Mouse (Mus musculus): ENCODE measurements around the gene Nmnat3. TPM values are rescaled to one million over a fixed set of nuclear protein-coding genes. Genes with fewer than 3 reads are reported as not detected.

Gene Nmnat3
- polyA plus RNA-seq, 1 experiment from 2014 or later = 7.0 TPM

GRCm38 (mm10) chr9:98430528-98430927 lies 143.3 kb downstream of the Nmnat3 start:
- Histone ChIP-seq H3K9me3 (ENCODE audit: control insufficient read depth, low read length) (no peaks in the 10 kb centered on the region), H3K4me2 (ENCODE audit: low read depth, low read length) (peak overlapping the region; percentile 21; the same call in 1 of the 2 replicates), H3K4me1 (replicated peaks; ENCODE audit: control insufficient read depth, insufficient read depth, low read length) (peaks cover 56% of the 10 kb centered on the region), H3K27ac (ENCODE audit: low read length) (peak overlapping the region; percentile 83), H3K9ac (ENCODE audit: low read length) (no peak overlapping the region), H3K4me3 (ENCODE audit: low read length) (no peak overlapping the region), H3K27me3 (ENCODE audit: control insufficient read depth, insufficient read depth, low read depth, low read length) (no peaks in the 10 kb centered on the region), H3K36me3 (ENCODE audit: control insufficient read depth, insufficient read depth, low read length) (no peaks in the 10 kb centered on the region)
- 18% methylated on average over 3 of the region's 3 CpGs for WGBS
- ATAC-seq (ENCODE audit: low read depth) = no peak

- Histone ChIP-seq H3K27ac (ENCODE audit: low read length) (no peak overlapping the region), H3K4me2 (ENCODE audit: low read depth, low read length) (no peak overlapping the region), H3K9me3 (ENCODE audit: control insufficient read depth, low read length) (no peaks in the 10 kb centered on the region), H3K27me3 (ENCODE audit: control insufficient read depth, insufficient read depth, low read depth, low read length) (no peaks in the 10 kb centered on the region), H3K36me3 (ENCODE audit: control insufficient read depth, insufficient read depth, low read length) (no peaks in the 10 kb centered on the region), H3K4me1 (replicated peaks; ENCODE audit: control insufficient read depth, insufficient read depth, low read length) (peaks cover 37% of the 10 kb centered on the region), H3K9ac (ENCODE audit: low read length) (no peak overlapping the region), H3K4me3 (ENCODE audit: low read length) (no peak overlapping the region)
- 77% methylated on average over 2 of the region's 2 CpGs for WGBS
- no peak for ATAC-seq (ENCODE audit: low read depth)
Measured at GRCm38 (mm10) chr9:98433021-98433420, 145.8 kb downstream of the Nmnat3 start.

- H3K36me3 ChIP-seq (ENCODE audit: control insufficient read depth, insufficient read depth, low read length) = no peaks in the 10 kb centered on the region
- H3K4me3 ChIP-seq (ENCODE audit: low read length) = no peak overlapping the region
- no peaks in the 10 kb centered on the region for H3K27me3 ChIP-seq (ENCODE audit: control insufficient read depth, insufficient read depth, low read depth, low read length)
- ATAC-seq (ENCODE audit: low read depth) = no peak
- no peaks in the 10 kb centered on the region for H3K9me3 ChIP-seq (ENCODE audit: control insufficient read depth, low read length)
- H3K9ac ChIP-seq (ENCODE audit: low read length) = 0 out of 2 replicates have a peak overlapping the region, but pooled peaks have one; percentile 14
- H3K4me2 ChIP-seq (ENCODE audit: low read depth, low read length) = no peak overlapping the region
- H3K4me1 ChIP-seq (replicated peaks; ENCODE audit: control insufficient read depth, insufficient read depth, low read length) = peaks cover 26% of the 10 kb centered on the region
- 26% methylated on average over 4 of the region's 4 CpGs for WGBS
- H3K27ac ChIP-seq (ENCODE audit: low read length) = no peak overlapping the region
Measured at GRCm38 (mm10) chr9:98433956-98434588, 146.8 kb downstream of the Nmnat3 start.

GRCm38 (mm10) chr9:98437819-98438218 lies 150.6 kb downstream of the Nmnat3 start:
- no peak for ATAC-seq (ENCODE audit: low read depth)
- Histone ChIP-seq H3K4me1 (replicated peaks; ENCODE audit: control insufficient read depth, insufficient read depth, low read length) (0 out of 2 replicates have a peak, but pooled peaks cover 2% of the 10 kb centered on the region), H3K4me2 (ENCODE audit: low read depth, low read length) (no peak overlapping the region), H3K27me3 (ENCODE audit: control insufficient read depth, insufficient read depth, low read depth, low read length) (no peaks in the 10 kb centered on the region), H3K4me3 (ENCODE audit: low read length) (no peak overlapping the region), H3K27ac (ENCODE audit: low read length) (no peak overlapping the region), H3K36me3 (ENCODE audit: control insufficient read depth, insufficient read depth, low read length) (no peaks in the 10 kb centered on the region), H3K9me3 (ENCODE audit: control insufficient read depth, low read length) (no peaks in the 10 kb centered on the region), H3K9ac (ENCODE audit: low read length) (no peak overlapping the region)
- 68% methylated on average over 4 of the region's 4 CpGs for WGBS

- H3K4me1 ChIP-seq (replicated peaks; ENCODE audit: control insufficient read depth, insufficient read depth, low read length) = 0 out of 2 replicates have a peak, but pooled peaks cover 2% of the 10 kb centered on the region
- H3K27me3 ChIP-seq (ENCODE audit: control insufficient read depth, insufficient read depth, low read depth, low read length) = no peaks in the 10 kb centered on the region
- H3K4me3 ChIP-seq (ENCODE audit: low read length) = no peak overlapping the region
- no peak overlapping the region for H3K4me2 ChIP-seq (ENCODE audit: low read depth, low read length)
- 67% methylated on average over 3 of the region's 3 CpGs for WGBS
- ATAC-seq (ENCODE audit: low read depth) = no peak
- H3K9me3 ChIP-seq (ENCODE audit: control insufficient read depth, low read length) = no peaks in the 10 kb centered on the region
- no peaks in the 10 kb centered on the region for H3K36me3 ChIP-seq (ENCODE audit: control insufficient read depth, insufficient read depth, low read length)
- H3K27ac ChIP-seq (ENCODE audit: low read length) = no peak overlapping the region
- no peak overlapping the region for H3K9ac ChIP-seq (ENCODE audit: low read length)
Measured at GRCm38 (mm10) chr9:98439091-98439490, 151.9 kb downstream of the Nmnat3 start.

- H3K27me3 ChIP-seq (ENCODE audit: control insufficient read depth, insufficient read depth, low read depth, low read length) = no peaks in the 10 kb centered on the region
- 53% methylated on average over 5 of the region's 5 CpGs for WGBS
- no peaks in the 10 kb centered on the region for H3K9me3 ChIP-seq (ENCODE audit: control insufficient read depth, low read length)
- no peak overlapping the region for H3K4me3 ChIP-seq (ENCODE audit: low read length)
- no peak overlapping the region for H3K4me2 ChIP-seq (ENCODE audit: low read depth, low read length)
- H3K36me3 ChIP-seq (ENCODE audit: control insufficient read depth, insufficient read depth, low read length) = peaks cover 6% of the 10 kb centered on the region; the same call in 1 of the 2 replicates
- no peak overlapping the region for H3K27ac ChIP-seq (ENCODE audit: low read length)
- 0 out of 2 replicates have a peak, but pooled peaks have one; percentile 15 for ATAC-seq (ENCODE audit: low read depth)
- H3K9ac ChIP-seq (ENCODE audit: low read length) = no peak overlapping the region
- H3K4me1 ChIP-seq (replicated peaks; ENCODE audit: control insufficient read depth, insufficient read depth, low read length) = no peaks in the 10 kb centered on the region
Measured at GRCm38 (mm10) chr9:98442638-98443037, 155.4 kb downstream of the Nmnat3 start.

- ATAC-seq (ENCODE audit: low read depth) = no peak
- 78% methylated on average over 9 of the region's 9 CpGs for WGBS
Measured at GRCm38 (mm10) chr9:98445359-98446149, 158.3 kb downstream of the Nmnat3 start.

GRCm38 (mm10) chr9:98450976-98451375 lies 163.7 kb downstream of the Nmnat3 start:
- Histone ChIP-seq H3K4me2 (ENCODE audit: low read depth, low read length) (no peak overlapping the region), H3K4me1 (replicated peaks; ENCODE audit: control insufficient read depth, insufficient read depth, low read length) (no peaks in the 10 kb centered on the region), H3K36me3 (ENCODE audit: control insufficient read depth, insufficient read depth, low read length) (no peaks in the 10 kb centered on the region), H3K27me3 (ENCODE audit: control insufficient read depth, insufficient read depth, low read depth, low read length) (no peaks in the 10 kb centered on the region), H3K4me3 (ENCODE audit: low read length) (no peak overlapping the region), H3K27ac (ENCODE audit: low read length) (no peak overlapping the region), H3K9ac (ENCODE audit: low read length) (no peak overlapping the region), H3K9me3 (ENCODE audit: control insufficient read depth, low read length) (no peaks in the 10 kb centered on the region)
- 54% methylated on average over 1 of the region's 1 CpGs for WGBS
- no peak for ATAC-seq (ENCODE audit: low read depth)

More at GRCm38 (mm10) chr9:98445359-98446149, 158.3 kb downstream of the Nmnat3 start:
- Histone ChIP-seq H3K27me3 (ENCODE audit: control insufficient read depth, insufficient read depth, low read depth, low read length) (no peaks in the 10 kb centered on the region), H3K4me1 (replicated peaks; ENCODE audit: control insufficient read depth, insufficient read depth, low read length) (no peaks in the 10 kb centered on the region), H3K4me3 (ENCODE audit: low read length) (no peak overlapping the region), H3K9me3 (ENCODE audit: control insufficient read depth, low read length) (no peaks in the 10 kb centered on the region), H3K36me3 (ENCODE audit: control insufficient read depth, insufficient read depth, low read length) (peaks cover 6% of the 10 kb centered on the region; the same call in 1 of the 2 replicates), H3K27ac (ENCODE audit: low read length) (no peak overlapping the region), H3K4me2 (ENCODE audit: low read depth, low read length) (no peak overlapping the region), H3K9ac (ENCODE audit: low read length) (no peak overlapping the region)

- Histone ChIP-seq H3K4me2 (ENCODE audit: low read depth, low read length) (no peak overlapping the region), H3K4me3 (ENCODE audit: low read length) (no peak overlapping the region), H3K9ac (ENCODE audit: low read length) (no peak overlapping the region), H3K27me3 (ENCODE audit: control insufficient read depth, insufficient read depth, low read depth, low read length) (no peaks in the 10 kb centered on the region), H3K4me1 (replicated peaks; ENCODE audit: control insufficient read depth, insufficient read depth, low read length) (no peaks in the 10 kb centered on the region), H3K27ac (ENCODE audit: low read length) (no peak overlapping the region), H3K36me3 (ENCODE audit: control insufficient read depth, insufficient read depth, low read length) (no peaks in the 10 kb centered on the region), H3K9me3 (ENCODE audit: control insufficient read depth, low read length) (no peaks in the 10 kb centered on the region)
- 45% methylated on average over 2 of the region's 2 CpGs for WGBS
- no peak for ATAC-seq (ENCODE audit: low read depth)
Measured at GRCm38 (mm10) chr9:98466709-98467108, 179.5 kb downstream of the Nmnat3 start.
